Mouse (Mus musculus) lung, embryonic 14.5 days (tissue): ENCODE data around the gene Col4a2. TPM values are rescaled to one million over a fixed set of nuclear protein-coding genes. Genes with fewer than 3 reads are reported as not detected.

Experiments
- ATAC-seq: fragments of 200-750 bp; cut with Nextera tagmentation; 2 replicates; pipeline ENCODE4 v1.8.0; 2017; ENCODE audit warnings: mild to moderate bottlenecking, moderate TSS enrichment, moderate library complexity; ENCODE audit not compliant: insufficient read depth
- DNase-seq: peaks from one replicate; pipeline ENCODE4 v3.0.0-alpha.2; 2015
- H3K27ac ChIP-seq: fragments of 300-500 bp; sonication (generic); 2 replicates; pipeline ENCODE4 v1.5.1; 2014; ENCODE audit warnings: low read depth, mild to moderate bottlenecking, moderate library complexity
- H3K27me3 ChIP-seq: fragments of 300-500 bp; sonication (generic); 2 replicates; pipeline ENCODE4 v1.6.1; 2014; ENCODE audit warnings: low read length, control low read depth; ENCODE audit not compliant: insufficient read depth
- H3K36me3 ChIP-seq: fragments of 300-500 bp; sonication (generic); 2 replicates; pipeline ENCODE4 v1.6.1; 2014; ENCODE audit warnings: control low read depth; ENCODE audit not compliant: insufficient read depth
- H3K4me1 ChIP-seq: fragments of 300-500 bp; sonication (generic); 2 replicates; pipeline ENCODE4 v1.6.1; 2014; ENCODE audit warnings: antibody characterized with exemption, control low read depth; ENCODE audit not compliant: insufficient read depth
- H3K4me2 ChIP-seq: fragments of 300-500 bp; sonication (generic); 2 replicates; pipeline ENCODE4 v1.6.1; 2014; ENCODE audit warnings: mild to moderate bottlenecking
- H3K4me3 ChIP-seq: fragments of 300-500 bp; sonication (generic); 2 replicates; pipeline ENCODE4 v1.5.1; 2014; ENCODE audit warnings: low read depth, low read length
- H3K9ac ChIP-seq: fragments of 300-500 bp; sonication (generic); 2 replicates; pipeline ENCODE4 v1.6.1; 2014
- H3K9me3 ChIP-seq: fragments of 300-500 bp; sonication (generic); 2 replicates; pipeline ENCODE4 v1.6.1; 2016; ENCODE audit warnings: low read depth, low read length, control low read depth
- CTCF ChIP-seq: IDR thresholded peaks from 2 replicates; pipeline ENCODE4 v1.5.1; 2016; ENCODE audit warnings: antibody characterized with exemption, low read depth
- WGBS: fragments of 180-500 bp; shearing (Covaris S2); extraction: QIAGEN DNeasy Blood & Tissue Kit; methylation state at CpG from one replicate; pipeline ENCODE4 v1.1.7; 2014; 5-methylcytosine and 5-hydroxymethylcytosine counted together
- polyA plus RNA-seq: library from polyadenylated mRNA; unstranded; fragments of >200 nt; fragmentation: Nextera tagmentation; extraction: Ambion mirVana; gene quantifications from 2 replicates; pipeline ENCODE4 v1.2.1, GENCODE M21; 2014

Gene Col4a2
- polyA plus RNA-seq, 1 experiment from 2014 or later, result 111 TPM

- Histone ChIP-seq H3K36me3 (no peaks in the 10 kb centered on the region), H3K27me3 (peaks cover 10% of the 10 kb centered on the region), H3K9ac (no peak overlapping the region), H3K9me3 (no peaks in the 10 kb centered on the region), H3K4me1 (peaks cover 12% of the 10 kb centered on the region; the same call in 1 of the 2 replicates), H3K4me3 (no peak overlapping the region), H3K4me2 (no peak overlapping the region), H3K27ac (no peak overlapping the region)
- 48% methylated on average over 8 of the region's 8 CpGs for WGBS
- no peak for TF ChIP-seq CTCF
- ATAC-seq (no peak), DNase-seq (no peak)
Measured at GRCm38 (mm10) chr8:11471309-11471708, 158.7 kb downstream of the Col4a2 start.

DNA sequence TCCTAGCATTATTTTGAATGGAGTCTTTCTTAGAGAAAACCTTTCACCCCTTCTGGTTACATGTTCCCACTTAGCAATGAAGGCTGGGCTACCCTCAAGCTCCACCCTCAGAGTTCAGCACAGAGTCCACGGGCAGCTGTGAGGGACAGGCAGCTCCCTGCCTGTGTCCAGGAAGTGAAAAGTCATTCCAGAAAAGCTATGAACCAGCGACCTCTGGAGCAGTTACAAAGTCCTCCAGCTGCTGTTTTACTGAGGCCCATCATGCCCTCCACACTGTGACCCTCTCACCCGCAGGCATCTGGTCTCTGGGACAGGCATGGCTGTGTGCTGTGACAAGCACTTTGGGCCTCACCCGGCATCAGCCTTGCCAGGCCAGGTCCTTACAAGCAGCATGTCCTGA, 160.5 kb downstream of the Col4a2 start:
- DNase-seq (peak; percentile 55), ATAC-seq (peak; percentile 8; the same call in 1 of the 2 replicates)
- H3K27me3 ChIP-seq, result peaks cover 23% of the 10 kb centered on the region
- 18% methylated on average over 4 of the region's 4 CpGs for WGBS
- peaks cover 14% of the 10 kb centered on the region; the same call in 1 of the 2 replicates for H3K4me1 ChIP-seq
- H3K4me3 ChIP-seq, result no peak overlapping the region
- no peaks in the 10 kb centered on the region for H3K36me3 ChIP-seq
- H3K27ac ChIP-seq, result peak overlapping the region; percentile 16; the same call in 1 of the 2 replicates
- TF ChIP-seq CTCF, result no peak
- H3K9ac ChIP-seq, result no peak overlapping the region
- no peak overlapping the region for H3K4me2 ChIP-seq
- no peaks in the 10 kb centered on the region for H3K9me3 ChIP-seq

DNA sequence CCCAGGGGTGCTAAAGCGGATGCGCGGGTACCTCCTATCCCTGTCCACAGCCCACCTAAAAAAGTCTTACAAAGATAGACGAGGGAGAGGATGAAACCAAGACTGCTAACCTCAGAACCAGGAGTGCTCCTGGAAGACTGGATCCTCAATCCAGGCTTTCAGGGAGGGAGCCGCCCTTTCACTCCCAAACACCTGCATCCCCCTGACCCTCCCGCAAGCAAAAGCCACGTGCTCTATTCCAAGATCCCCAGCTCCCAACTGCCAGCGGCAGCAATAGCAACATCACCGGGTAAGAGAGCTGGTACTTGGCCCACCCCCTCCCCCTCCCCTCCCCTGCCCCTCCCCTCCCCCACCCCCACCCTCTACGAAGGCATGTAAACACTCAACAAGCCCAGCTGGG, 162.8 kb downstream of the Col4a2 start:
- 10% methylated on average over 9 of the region's 10 CpGs for WGBS
- Histone ChIP-seq H3K27me3 (peaks cover 39% of the 10 kb centered on the region), H3K4me2 (peak overlapping the region; percentile 39), H3K4me1 (peaks cover 14% of the 10 kb centered on the region; the same call in 1 of the 2 replicates), H3K27ac (0 out of 2 replicates have a peak overlapping the region, but pooled peaks have one; percentile 50), H3K9me3 (no peaks in the 10 kb centered on the region), H3K4me3 (peak overlapping the region; percentile 3; the same call in 1 of the 2 replicates), H3K9ac (no peak overlapping the region), H3K36me3 (no peaks in the 10 kb centered on the region)
- no peak for DNase-seq
- no peak for TF ChIP-seq CTCF
- no peak for ATAC-seq

DNA sequence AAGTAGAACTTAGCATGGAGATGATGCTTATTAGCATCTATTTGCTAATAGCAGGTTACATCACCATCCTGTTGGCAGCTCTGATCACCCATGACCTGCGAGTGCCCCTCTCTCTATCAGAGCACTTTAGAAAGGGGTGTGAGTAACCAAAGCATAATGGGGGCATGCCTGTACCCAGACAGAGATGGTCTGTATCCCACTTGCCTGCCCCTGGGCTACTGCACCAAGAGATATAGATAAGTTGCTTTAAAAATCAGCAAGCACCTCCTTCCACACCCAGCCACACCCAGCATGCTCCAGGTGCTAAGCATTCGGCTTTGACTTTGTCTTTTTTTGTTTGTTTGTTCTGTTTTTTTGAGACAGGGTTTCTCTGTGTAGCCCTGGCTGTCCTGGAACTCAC, 163.3 kb downstream of the Col4a2 start:
- DNase-seq (no peak), ATAC-seq (no peak)
- peaks cover 39% of the 10 kb centered on the region for H3K27me3 ChIP-seq
- no peak overlapping the region for H3K9ac ChIP-seq
- no peak for TF ChIP-seq CTCF
- peak overlapping the region; percentile 85 for H3K27ac ChIP-seq
- peaks cover 14% of the 10 kb centered on the region; the same call in 1 of the 2 replicates for H3K4me1 ChIP-seq
- WGBS, result 17% methylated on average over 2 of the region's 2 CpGs
- peak overlapping the region; percentile 62; the same call in 1 of the 2 replicates for H3K4me3 ChIP-seq
- H3K9me3 ChIP-seq, result no peaks in the 10 kb centered on the region
- peak overlapping the region; percentile 100 for H3K4me2 ChIP-seq
- no peaks in the 10 kb centered on the region for H3K36me3 ChIP-seq

- H3K4me1 ChIP-seq, result peaks cover 14% of the 10 kb centered on the region; the same call in 1 of the 2 replicates
- H3K36me3 ChIP-seq, result no peaks in the 10 kb centered on the region
- H3K4me3 ChIP-seq, result peak overlapping the region; percentile 62
- peaks cover 39% of the 10 kb centered on the region for H3K27me3 ChIP-seq
- ATAC-seq (peak; percentile 58), DNase-seq (peak; percentile 80)
- H3K27ac ChIP-seq, result peak overlapping the region; percentile 85
- H3K4me2 ChIP-seq, result peak overlapping the region; percentile 100
- no peak for TF ChIP-seq CTCF
- 7% methylated on average over 24 of the region's 24 CpGs for WGBS
- H3K9ac ChIP-seq, result peak overlapping the region; percentile 11
- H3K9me3 ChIP-seq, result no peaks in the 10 kb centered on the region
Measured at GRCm38 (mm10) chr8:11476338-11477177, 164.0 kb downstream of the Col4a2 start.

DNA sequence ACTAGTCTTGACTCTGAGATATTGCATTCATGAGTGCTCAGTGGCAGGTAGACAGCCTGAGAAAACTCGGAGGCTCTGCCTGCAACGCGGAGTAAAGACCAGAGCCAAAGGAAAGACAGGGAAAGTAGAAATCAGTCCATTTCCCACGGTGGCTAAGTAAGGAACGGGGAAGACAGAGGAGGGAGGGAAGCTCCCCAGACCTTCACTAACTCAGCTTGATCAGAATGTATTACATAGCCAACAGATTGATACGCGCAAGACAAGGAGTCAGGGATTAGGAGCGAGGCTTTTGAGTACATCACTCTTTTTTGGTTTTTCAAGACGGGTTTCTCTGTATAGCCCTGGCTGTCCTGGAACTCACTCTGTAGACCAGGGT, 164.6 kb downstream of the Col4a2 start:
- H3K4me1 ChIP-seq, result peaks cover 14% of the 10 kb centered on the region; the same call in 1 of the 2 replicates
- DNase-seq (no peak), ATAC-seq (no peak)
- H3K9me3 ChIP-seq, result no peaks in the 10 kb centered on the region
- WGBS, result 4% methylated on average over 9 of the region's 9 CpGs
- no peaks in the 10 kb centered on the region for H3K36me3 ChIP-seq
- peak overlapping the region; percentile 9 for H3K9ac ChIP-seq
- TF ChIP-seq CTCF, result no peak
- H3K4me2 ChIP-seq, result peak overlapping the region; percentile 100
- H3K27me3 ChIP-seq, result peaks cover 39% of the 10 kb centered on the region
- peak overlapping the region; percentile 85 for H3K27ac ChIP-seq
- peak overlapping the region; percentile 62 for H3K4me3 ChIP-seq
